Comparison of ENCODE assay signal across 12 mouse cellular contexts in genomic region chr4:141454581-141455350, GRCm38 (mm10). TPM values are rescaled to one million over a fixed set of nuclear protein-coding genes. Genes with fewer than 3 reads are reported as not detected.
DNase-seq lines count a peak whose midpoint lies in the region; ATAC-seq and TF ChIP-seq lines count a peak whose summit lies in the region.
"Had no signal": no experiment of that assay in that cellular context is flagged by ENCODE, and none has a peak within 500 bp of the region (broad histone marks: within the 10 kb centered on the region; RNA-seq: fewer than 3 reads in every experiment).

No protein-coding gene starts in this region.

- DNase-seq in frontal cortex, postnatal 10 days (ENCODE audit: low spot score in 2 of 2): no peak
- peak in 1 of 2 experiments; percentile 41 for DNase-seq in spleen, adult 2 months (ENCODE audit: low read depth in 1 of 2, low spot score in 2 of 2)
- no peak for DNase-seq in spleen, postnatal 14 days (ENCODE audit: low spot score in 2 of 2)
- DNase-seq in ovary, postnatal 10 days (ENCODE audit: low spot score): no peak
- no peak for DNase-seq in gastrocnemius, postnatal 10 days
- no peak for DNase-seq in urinary bladder, postnatal 4 days (ENCODE audit: low spot score in 2 of 2)
- DNase-seq: cerebellum, adult 8-10 months had no signal

- 41% methylated on average over 14 of the region's 14 CpGs for WGBS in spleen, adult 2 months

- no peaks in the 10 kb centered on the region for H3K27me3 ChIP-seq in spleen, adult 2 months (ENCODE audit: control insufficient read depth, insufficient read depth, low read length)
- H3K27me3 ChIP-seq: midbrain, embryonic 12.5 days had no signal

- ATAC-seq in frontal cortex, adult (ENCODE audit: low TSS enrichment): peak; percentile 93
- ATAC-seq in megakaryocyte, adult 5-6 weeks (ENCODE audit: poor library complexity, severe bottlenecking): peak; percentile 85

- H3K4me3 ChIP-seq in spleen, adult 2 months (ENCODE audit: extremely low read depth, insufficient read depth, insufficient read length): no peak overlapping the region
- H3K4me3 ChIP-seq: midbrain, embryonic 12.5 days had no signal

- peaks cover 10% of the 10 kb centered on the region; the same call in 1 of the 2 replicates for H3K4me1 ChIP-seq in spleen, adult 2 months (ENCODE audit: control insufficient read depth, insufficient read depth, insufficient read length)

- peak overlapping the region; percentile 44 for H3K27ac ChIP-seq in spleen, adult 2 months (ENCODE audit: insufficient read depth, low read length)
- H3K27ac ChIP-seq: midbrain, embryonic 12.5 days had no signal

- no peak for TF ChIP-seq POLR2A in spleen, adult 2 months (IDR thresholded peaks at IDR 0.05; ENCODE audit: low read depth, low read length)

- no peak for TF ChIP-seq CTCF in spleen, adult 2 months (IDR thresholded peaks at IDR 0.05; ENCODE audit: extremely low read depth, insufficient read depth, insufficient read length, insufficient replicate concordance)

- H3K36me3 ChIP-seq in spleen, adult 2 months (ENCODE audit: control insufficient read depth, insufficient read depth, low read length): peaks cover 8% of the 10 kb centered on the region; the same call in 1 of the 2 replicates

RNA-seq across cellular contexts. Expression of gene Zbtb17, which starts 10.3 kb away (rescaled TPM):
- 35.0 and 45.2 TPM in 2 replicates for polyA plus RNA-seq in spleen, adult 2 months (2012; rRNA removed)
- 12.7 TPM in 2 replicates for total RNA-seq in megakaryocyte, adult 5-6 weeks (2015)
- total RNA-seq in megakaryocyte, adult 5-6 weeks (2017): 12.5 and 19.4 TPM in 2 replicates
- 10 to 100 TPM; 16.1 to 17.3 TPM for total RNA-seq in gastrocnemius, postnatal 10 days (2021)

RNA-seq across cellular contexts. Expression of gene Srarp, which starts 18.9 kb away (rescaled TPM):
- polyA plus RNA-seq in spleen, adult 2 months (2012; rRNA removed): not detected in 2 replicates
- total RNA-seq in megakaryocyte, adult 5-6 weeks (2015): not detected in 2 replicates
- total RNA-seq in megakaryocyte, adult 5-6 weeks (2017): not detected in 2 replicates
- total RNA-seq in gastrocnemius, postnatal 10 days (2021): not detected
- polyA plus RNA-seq: intestine, embryonic 14.5 days had no signal

RNA-seq across cellular contexts. Expression of gene Hspb7, which starts 34.2 kb away (rescaled TPM):
- polyA plus RNA-seq in spleen, adult 2 months (2012; rRNA removed): 2.4 and 2.5 TPM in 2 replicates
- total RNA-seq in megakaryocyte, adult 5-6 weeks (2015): not detected in 2 replicates
- not detected in 2 replicates for total RNA-seq in megakaryocyte, adult 5-6 weeks (2017)
- total RNA-seq in gastrocnemius, postnatal 10 days (2021): 100 to 1,000 TPM; 200 to 208 TPM

RNA-seq across cellular contexts. Expression of gene Clcnkb, which starts 39.0 kb away (rescaled TPM):
- polyA plus RNA-seq in spleen, adult 2 months (2012; rRNA removed): 0.07 TPM in 1 of 2 replicates, not detected in the other
- not detected in 2 replicates for total RNA-seq in megakaryocyte, adult 5-6 weeks (2015)
- not detected in 2 replicates for total RNA-seq in megakaryocyte, adult 5-6 weeks (2017)
- under 1 TPM; 0.09 to 0.45 TPM for total RNA-seq in gastrocnemius, postnatal 10 days (2021)
- total RNA-seq: left cerebral cortex, postnatal 25 days had no signal
- polyA plus RNA-seq: midbrain, embryonic 12.5 days had no signal

RNA-seq across cellular contexts. Expression of gene Clcnka, which starts 56.2 kb away (rescaled TPM):
- polyA plus RNA-seq in spleen, adult 2 months (2012; rRNA removed): 0.32 TPM in 1 of 2 replicates, not detected in the other
- not detected in 2 replicates for total RNA-seq in megakaryocyte, adult 5-6 weeks (2015)
- not detected in 2 replicates for total RNA-seq in megakaryocyte, adult 5-6 weeks (2017)
- 1 to 10 TPM; 1.2 to 1.3 TPM for total RNA-seq in gastrocnemius, postnatal 10 days (2021)
- total RNA-seq: left cerebral cortex, postnatal 25 days had no signal
- polyA plus RNA-seq: intestine, embryonic 14.5 days; midbrain, embryonic 12.5 days had no signal

Comparison
In these comparisons a context has a peak if more than half of its experiments do, and no peak if none do; other contexts are left out.
1. RNA of gene Hspb7, which starts 34.2 kb away (total RNA-seq): 200 to 208 TPM in gastrocnemius, postnatal 10 days; not detected in megakaryocyte, adult 5-6 weeks; every median in the first group is over 100 times any median in the second.